Comparison of ENCODE assay signal across 21 mouse cellular contexts in genomic region chr10:118038465-118038864, GRCm38 (mm10).
DNase-seq lines count a peak whose midpoint lies in the region; ATAC-seq lines count a peak whose summit lies in the region.
"Had no signal": no experiment of that assay in that cellular context is flagged by ENCODE, and none has a peak within 500 bp of the region (broad histone marks: within the 10 kb centered on the region; RNA-seq: fewer than 3 reads in every experiment).

No protein-coding gene starts in this region.

- no peaks in the 10 kb centered on the region for H3K27me3 ChIP-seq in intestine, embryonic 14.5 days (replicated peaks; ENCODE audit: control insufficient read depth, insufficient read depth, low read length)
- no peaks in the 10 kb centered on the region for H3K27me3 ChIP-seq in intestine, embryonic 15.5 days (replicated peaks)
- H3K27me3 ChIP-seq: embryonic facial prominence, embryonic 12.5 days; forebrain, embryonic 13.5 days; forebrain, embryonic 15.5 days; Patski had no signal

- no peaks in the 10 kb centered on the region for H3K36me3 ChIP-seq in intestine, embryonic 14.5 days (ENCODE audit: control insufficient read depth, insufficient read depth, low read length)
- H3K36me3 ChIP-seq in intestine, embryonic 15.5 days, result no peaks in the 10 kb centered on the region
- H3K36me3 ChIP-seq: embryonic facial prominence, embryonic 10.5 days; embryonic facial prominence, embryonic 12.5 days; forebrain, embryonic 15.5 days had no signal

- H3K27ac ChIP-seq in intestine, embryonic 14.5 days (ENCODE audit: low read depth), result no peak overlapping the region
- no peak overlapping the region for H3K27ac ChIP-seq in intestine, embryonic 15.5 days
- H3K27ac ChIP-seq: embryonic facial prominence, embryonic 10.5 days; embryonic facial prominence, embryonic 12.5 days; forebrain, embryonic 13.5 days; forebrain, embryonic 15.5 days had no signal

- no peak for ATAC-seq in intestine, embryonic 14.5 days (replicated peaks; ENCODE audit: low FRiP score, low TSS enrichment, low read depth)
- ATAC-seq in intestine, embryonic 15.5 days, result no peak
- ATAC-seq in frontal cortex, adult (ENCODE audit: low TSS enrichment), result no peak
- ATAC-seq: activated CD4-positive, CD25-positive, alpha-beta regulatory T cell, adult 4 months; forebrain, embryonic 13.5 days; forebrain, embryonic 15.5 days; forebrain, postnatal 0 days; Patski had no signal

- peak; percentile 10 for DNase-seq in intestine, embryonic 14.5 days (ENCODE audit: low spot score)
- DNase-seq in 416B (ENCODE audit: low read depth), result peak; percentile 41
- peak; percentile 23 for DNase-seq in CD4-positive helper T cell, adult 2 months (ENCODE audit: low read depth, low spot score)
- no peak for DNase-seq in neural tube, embryonic 10.5 days (ENCODE audit: extremely low spot score, low spot score)
- DNase-seq: adrenal gland, adult 8-10 months; adrenal gland, postnatal 14 days; adrenal gland, postnatal 36 days; cerebellum, adult 11-12 months; cerebellum, adult 2 months; cerebellum, adult 9-10 months; cerebellum, postnatal 10 days; cerebellum, postnatal 25 days; forebrain, postnatal 0 days had no signal

- 95% methylated on average over 10 of the region's 10 CpGs for WGBS in intestine, embryonic 14.5 days
- WGBS in intestine, embryonic 15.5 days, result 93% methylated on average over 10 of the region's 10 CpGs

- H3K9me3 ChIP-seq in intestine, embryonic 14.5 days (ENCODE audit: control insufficient read depth, low read length), result 0 out of 2 replicates have a peak, but pooled peaks cover 5% of the 10 kb centered on the region
- no peaks in the 10 kb centered on the region for H3K9me3 ChIP-seq in intestine, embryonic 15.5 days
- H3K9me3 ChIP-seq: embryonic facial prominence, embryonic 10.5 days; embryonic facial prominence, embryonic 12.5 days; forebrain, embryonic 13.5 days; forebrain, embryonic 15.5 days had no signal

- no peaks in the 10 kb centered on the region for H3K4me1 ChIP-seq in intestine, embryonic 14.5 days (replicated peaks; ENCODE audit: control insufficient read depth, insufficient read depth, low read length)
- no peaks in the 10 kb centered on the region for H3K4me1 ChIP-seq in intestine, embryonic 15.5 days (replicated peaks)
- H3K4me1 ChIP-seq: embryonic facial prominence, embryonic 10.5 days; embryonic facial prominence, embryonic 12.5 days; forebrain, embryonic 13.5 days had no signal

- H3K4me2 ChIP-seq in intestine, embryonic 14.5 days (ENCODE audit: low read length), result no peak overlapping the region
- no peak overlapping the region for H3K4me2 ChIP-seq in intestine, embryonic 15.5 days (replicated peaks)
- H3K4me2 ChIP-seq: embryonic facial prominence, embryonic 12.5 days; forebrain, embryonic 13.5 days; forebrain, embryonic 15.5 days had no signal

- H3K4me3 ChIP-seq in intestine, embryonic 14.5 days (ENCODE audit: low read depth, low read length), result no peak overlapping the region
- no peak overlapping the region for H3K4me3 ChIP-seq in intestine, embryonic 15.5 days (replicated peaks)
- H3K4me3 ChIP-seq: embryonic facial prominence, embryonic 10.5 days; embryonic facial prominence, embryonic 12.5 days; forebrain, embryonic 13.5 days; forebrain, embryonic 15.5 days had no signal

- no peak overlapping the region for H3K9ac ChIP-seq in intestine, embryonic 14.5 days (ENCODE audit: low read length)
- no peak overlapping the region for H3K9ac ChIP-seq in intestine, embryonic 15.5 days
- H3K9ac ChIP-seq: embryonic facial prominence, embryonic 12.5 days; forebrain, embryonic 13.5 days; forebrain, embryonic 15.5 days; forebrain, postnatal 0 days had no signal
